Mouse (Mus musculus): Measurements from ENCODE around the gene Ucma. TPM values are rescaled to one million over a fixed set of nuclear protein-coding genes. Genes with fewer than 3 reads are reported as not detected.

Gene Ucma
- total RNA-seq, 2 experiments from 2014 or later: 0.40 TPM; not detected in 1

- no peak for DNase-seq (ENCODE audit: low spot score)
Measured at GRCm38 (mm10) chr2:5001266-5001665, 25.3 kb downstream of the Ucma start.

- DNase-seq (ENCODE audit: low spot score): no peak
Measured at GRCm38 (mm10) chr2:5007107-5007506, 31.2 kb downstream of the Ucma start.

GRCm38 (mm10) chr2:5011898-5012490 lies 36.1 kb downstream of the Ucma start:
- no peak for DNase-seq (ENCODE audit: low spot score)

GRCm38 (mm10) chr2:5012491-5013324 lies 36.8 kb downstream of the Ucma start, which contains the start of gene Mcm10:
Gene Mcm10, minus strand, starts transcription at chr2:5012791.
- peak; percentile 93 for DNase-seq (ENCODE audit: low spot score)

- DNase-seq (ENCODE audit: low spot score): no peak
Measured at GRCm38 (mm10) chr2:5014616-5015015, 38.7 kb downstream of the Ucma start.

GRCm38 (mm10) chr2:5015527-5015926 lies 39.6 kb downstream of the Ucma start:
- DNase-seq (ENCODE audit: low spot score): no peak

- no peak for DNase-seq (ENCODE audit: low spot score)
Measured at GRCm38 (mm10) chr2:5016922-5017321, 41.0 kb downstream of the Ucma start.

- DNase-seq (ENCODE audit: low spot score): no peak
Measured at GRCm38 (mm10) chr2:5019708-5020107, 43.8 kb downstream of the Ucma start.

GRCm38 (mm10) chr2:5023275-5023674 lies 47.4 kb downstream of the Ucma start:
- DNase-seq (ENCODE audit: low spot score): no peak

GRCm38 (mm10) chr2:5023699-5024399 lies 47.9 kb downstream of the Ucma start:
- DNase-seq (ENCODE audit: low spot score): peak; percentile 50

GRCm38 (mm10) chr2:5025162-5025733 lies 49.3 kb downstream of the Ucma start:
- DNase-seq (ENCODE audit: low spot score): no peak

- DNase-seq (ENCODE audit: low spot score): no peak
Measured at GRCm38 (mm10) chr2:5027057-5027456, 51.1 kb downstream of the Ucma start.

GRCm38 (mm10) chr2:5028047-5028446 lies 52.1 kb downstream of the Ucma start:
- peak; percentile 43 for DNase-seq (ENCODE audit: low spot score)

GRCm38 (mm10) chr2:5029808-5030207 lies 53.9 kb downstream of the Ucma start:
- DNase-seq (ENCODE audit: low spot score): no peak

GRCm38 (mm10) chr2:5031215-5031614 lies 55.3 kb downstream of the Ucma start:
- DNase-seq (ENCODE audit: low spot score): no peak

- peak; percentile 35 for DNase-seq (ENCODE audit: low spot score)
Measured at GRCm38 (mm10) chr2:5032665-5033064, 56.7 kb downstream of the Ucma start.

GRCm38 (mm10) chr2:5033546-5034420 lies 57.9 kb downstream of the Ucma start:
- peak; percentile 57 for DNase-seq (ENCODE audit: low spot score)

GRCm38 (mm10) chr2:5034801-5035200 lies 58.9 kb downstream of the Ucma start:
- DNase-seq (ENCODE audit: low spot score): no peak

GRCm38 (mm10) chr2:5035241-5035640 lies 59.3 kb downstream of the Ucma start:
- no peak for DNase-seq (ENCODE audit: low spot score)

Data from gastrocnemius, adult 18-20 months (tissue).